Mouse (Mus musculus) stomach, postnatal 0 days (tissue): Measurements from ENCODE around the gene Camsap3. TPM values are rescaled to one million over a fixed set of nuclear protein-coding genes. Genes with fewer than 3 reads are reported as not detected.

Source experiments
- ATAC-seq: fragments of 200-750 bp; cut with Nextera tagmentation; 2 replicates; pipeline ENCODE4 v1.8.0; 2017; ENCODE audit not compliant: low FRiP score, low TSS enrichment
- DNase-seq: peaks from one replicate; pipeline ENCODE4 v3.0.0-alpha.2; 2016; ENCODE audit warnings: low spot score
- H3K27ac ChIP-seq: fragments of 300-500 bp; sonication (generic); replicated peaks from 2 replicates; pipeline ENCODE4 v1.5.1; 2014; ENCODE audit warnings: mild to moderate bottlenecking, control low read depth
- H3K27me3 ChIP-seq: fragments of 300-500 bp; sonication (generic); 2 replicates; pipeline ENCODE4 v1.6.1; 2014; ENCODE audit warnings: low read length; ENCODE audit not compliant: control insufficient read depth, insufficient read depth
- H3K36me3 ChIP-seq: fragments of 300-500 bp; sonication (generic); 2 replicates; pipeline ENCODE4 v1.6.1; 2014; ENCODE audit warnings: low read length, mixed read lengths; ENCODE audit not compliant: control insufficient read depth, insufficient read depth
- H3K4me1 ChIP-seq: fragments of 300-500 bp; sonication (generic); replicated peaks from 2 replicates; pipeline ENCODE4 v1.6.1; 2014; ENCODE audit warnings: antibody characterized with exemption; ENCODE audit not compliant: control insufficient read depth, insufficient read depth
- H3K4me2 ChIP-seq: fragments of 300-500 bp; sonication (generic); replicated peaks from 2 replicates; pipeline ENCODE4 v1.6.1; 2014; ENCODE audit warnings: low read depth, mild to moderate bottlenecking, control low read depth, moderate library complexity
- H3K4me3 ChIP-seq: fragments of 300-500 bp; sonication (generic); 2 replicates; pipeline ENCODE4 v1.5.1; 2014; ENCODE audit warnings: low read depth, low read length, control low read depth
- H3K9ac ChIP-seq: fragments of 300-500 bp; sonication (generic); 2 replicates; pipeline ENCODE4 v1.6.1; 2014; ENCODE audit warnings: mild to moderate bottlenecking, low read length, control low read depth, mixed read lengths
- H3K9me3 ChIP-seq: fragments of 300-500 bp; sonication (generic); 2 replicates; pipeline ENCODE4 v1.6.1; 2016; ENCODE audit warnings: low read length; ENCODE audit not compliant: control insufficient read depth
- CTCF ChIP-seq: IDR thresholded peaks from 2 replicates; pipeline ENCODE4 v1.5.1; 2016; ENCODE audit warnings: antibody characterized with exemption, low read depth, mild to moderate bottlenecking, moderate library complexity
- EP300 ChIP-seq: optimal IDR thresholded peaks from 2 replicates; pipeline ENCODE3; 2016; ENCODE audit warnings: antibody characterized with exemption
- WGBS: fragments of 180-500 bp; shearing (Covaris S2); extraction: QIAGEN DNeasy Blood & Tissue Kit; methylation state at CpG from one replicate; pipeline ENCODE4 v1.1.7; 2014; 5-methylcytosine and 5-hydroxymethylcytosine counted together
- polyA plus RNA-seq: library from polyadenylated mRNA; unstranded; fragments of >200 nt; fragmentation: Nextera tagmentation; extraction: Ambion mirVana; gene quantifications from 2 replicates; pipeline ENCODE4 v1.2.1, GENCODE M21; 2015

The Camsap3 gene
- polyA plus RNA-seq, 1 experiment from 2014 or later: 14.2 TPM

GRCm38 (mm10) chr8:3556114-3556513 is 31.0 kb upstream of the Camsap3 start:
- DNase-seq (peak; percentile 26), ATAC-seq (peak; percentile 90)
- TF ChIP-seq EP300 (no peak), CTCF (no peak)

GRCm38 (mm10) chr8:3567641-3568371 is 19.3 kb upstream of the Camsap3 start, which contains the start of gene C330021F23Rik:
Gene C330021F23Rik (plus strand): TSS chr8:3567990.
- Histone ChIP-seq H3K27me3 (no peaks in the 10 kb centered on the region), H3K9ac (no peak within 1 kb of the TSS), H3K27ac (no peak within 1 kb of the TSS), H3K36me3 (no peaks in the 10 kb centered on the region), H3K4me2 (no peak within 1 kb of the TSS), H3K4me3 (no peak within 1 kb of the TSS), H3K4me1 (no peaks in the 10 kb centered on the region), H3K9me3 (no peaks in the 10 kb centered on the region)
- 6% methylated on average over 12 of the region's 12 CpGs for WGBS
- TF ChIP-seq CTCF (no peak), EP300 (no peak)
- DNase-seq: no peak
- no peak for ATAC-seq

More at GRCm38 (mm10) chr8:3556114-3556513, 31.0 kb upstream of the Camsap3 start:
- Histone ChIP-seq H3K4me2 (no peak overlapping the region), H3K4me1 (no peaks in the 10 kb centered on the region), H3K4me3 (no peak overlapping the region), H3K9me3 (no peaks in the 10 kb centered on the region), H3K27ac (no peak overlapping the region), H3K36me3 (no peaks in the 10 kb centered on the region), H3K27me3 (no peaks in the 10 kb centered on the region), H3K9ac (no peak overlapping the region)
- 61% methylated on average over 4 of the region's 4 CpGs for WGBS

- WGBS: 17% methylated on average over 7 of the region's 7 CpGs
- H3K4me2 ChIP-seq: no peak overlapping the region
- no peak overlapping the region for H3K9ac ChIP-seq
- H3K4me3 ChIP-seq: no peak overlapping the region
- ATAC-seq: 0 out of 2 replicates have a peak, but pooled peaks have one; percentile 7
- no peak overlapping the region for H3K27ac ChIP-seq
- H3K4me1 ChIP-seq: no peaks in the 10 kb centered on the region
- H3K9me3 ChIP-seq: no peaks in the 10 kb centered on the region
- TF ChIP-seq CTCF (no peak), EP300 (no peak)
- no peak for DNase-seq
- no peaks in the 10 kb centered on the region for H3K36me3 ChIP-seq
- H3K27me3 ChIP-seq: no peaks in the 10 kb centered on the region
Measured at GRCm38 (mm10) chr8:3568378-3568777, 18.7 kb upstream of the Camsap3 start.

- no peaks in the 10 kb centered on the region for H3K36me3 ChIP-seq
- H3K4me3 ChIP-seq: no peak overlapping the region
- no peaks in the 10 kb centered on the region for H3K27me3 ChIP-seq
- no peak for TF ChIP-seq CTCF
- no peak for TF ChIP-seq EP300
- DNase-seq (no peak), ATAC-seq (peak; percentile 80)
- H3K4me1 ChIP-seq: no peaks in the 10 kb centered on the region
- no peaks in the 10 kb centered on the region for H3K9me3 ChIP-seq
- H3K9ac ChIP-seq: no peak overlapping the region
- 65% methylated on average over 5 of the region's 5 CpGs for WGBS
- H3K27ac ChIP-seq: no peak overlapping the region
- no peak overlapping the region for H3K4me2 ChIP-seq
Measured at GRCm38 (mm10) chr8:3569784-3570183, 17.3 kb upstream of the Camsap3 start.

GRCm38 (mm10) chr8:3574546-3574945 is 12.5 kb upstream of the Camsap3 start:
- WGBS: 86% methylated on average over 3 of the region's 3 CpGs
- DNase-seq (no peak), ATAC-seq (no peak)
- H3K9me3 ChIP-seq: no peaks in the 10 kb centered on the region
- H3K4me3 ChIP-seq: no peak overlapping the region
- H3K4me2 ChIP-seq: no peak overlapping the region
- H3K36me3 ChIP-seq: no peaks in the 10 kb centered on the region
- TF ChIP-seq EP300 (no peak), CTCF (no peak)
- no peak overlapping the region for H3K27ac ChIP-seq
- no peak overlapping the region for H3K9ac ChIP-seq
- H3K27me3 ChIP-seq: no peaks in the 10 kb centered on the region
- no peaks in the 10 kb centered on the region for H3K4me1 ChIP-seq

GRCm38 (mm10) chr8:3576211-3576960 is 10.7 kb upstream of the Camsap3 start:
- Histone ChIP-seq H3K27me3 (no peaks in the 10 kb centered on the region), H3K9ac (no peak overlapping the region), H3K27ac (no peak overlapping the region), H3K9me3 (no peaks in the 10 kb centered on the region), H3K4me3 (no peak overlapping the region), H3K36me3 (no peaks in the 10 kb centered on the region), H3K4me1 (no peaks in the 10 kb centered on the region), H3K4me2 (no peak overlapping the region)
- no peak for ATAC-seq
- WGBS: 53% methylated on average over 15 of the region's 15 CpGs
- TF ChIP-seq EP300: no peak
- no peak for TF ChIP-seq CTCF
- no peak for DNase-seq
